Mouse (Mus musculus) kidney, embryonic 15.5 days (tissue): Measurements from ENCODE around the gene Actrt2. TPM values are rescaled to one million over a fixed set of nuclear protein-coding genes. Genes with fewer than 3 reads are reported as not detected.

Experiments used
- polyA plus RNA-seq: library from polyadenylated mRNA; unstranded; fragments of >200 nt; fragmentation: Nextera tagmentation; extraction: Ambion mirVana; gene quantifications from 2 replicates; pipeline ENCODE4 v1.2.1, GENCODE M21; 2015

Gene Actrt2
- polyA plus RNA-seq, 1 experiment from 2014 or later, result not detected

Other genes with a start within 250 kb of the Actrt2 start
- gene Prdm16, start 31.0 kb downstream of the Actrt2 start, polyA plus RNA-seq, result 22.0 and 22.1 TPM in 2 replicates
- gene Ttc34, start 169.6 kb upstream of the Actrt2 start, polyA plus RNA-seq, result 0.18 and 0.99 TPM in 2 replicates
- 0.22 and 0.42 TPM in 2 replicates for gene Mmel1, start 201.7 kb upstream of the Actrt2 start, polyA plus RNA-seq
- 34.1 and 40.6 TPM in 2 replicates for gene Fam213b, start 231.3 kb upstream of the Actrt2 start, polyA plus RNA-seq